Mouse (Mus musculus): Measurements from ENCODE around the gene Cenpt. TPM values are rescaled to one million over a fixed set of nuclear protein-coding genes. Genes with fewer than 3 reads are reported as not detected.

Gene Cenpt
- polyA plus RNA-seq, 1 experiment from 2014 or later, result 37.2 TPM

DNA sequence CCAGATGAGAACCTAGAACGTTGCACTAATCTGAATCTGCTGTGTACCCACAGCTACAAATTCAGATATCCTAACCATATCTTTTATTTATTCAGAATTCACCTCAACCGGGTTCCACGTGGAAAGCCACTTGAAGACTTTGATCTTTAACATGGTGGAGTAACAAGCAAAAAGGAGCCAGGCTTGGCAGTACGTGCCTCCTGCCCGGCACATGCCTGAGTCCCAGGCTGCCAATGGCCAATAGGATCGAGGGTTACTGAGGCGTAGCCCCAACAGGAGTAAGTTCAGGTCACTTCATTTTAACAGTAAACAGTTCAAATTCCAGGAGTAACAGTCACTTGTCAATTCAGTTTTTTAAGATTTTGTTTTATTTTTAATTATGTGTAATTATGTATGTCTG, 48.3 kb downstream of the Cenpt start:
- ATAC-seq (ENCODE audit: insufficient number of reproducible peaks, insufficient read depth, low FRiP score, low read depth), result no peak
- H3K27me3 ChIP-seq (ENCODE audit: control insufficient read depth, insufficient read depth, low read length), result no peaks in the 10 kb centered on the region
- WGBS, result 94% methylated on average over 7 of the region's 7 CpGs
- no peaks in the 10 kb centered on the region for H3K9me3 ChIP-seq (ENCODE audit: control insufficient read depth, low read length)
- H3K4me1 ChIP-seq (ENCODE audit: control insufficient read depth in 2 of 2, insufficient read depth in 2 of 2, low read length in 2 of 2), result peaks cover 5 to 16% of the 10 kb centered on the region in 2 experiments; a peak in 3 of 4 replicates
- no peak overlapping the region for H3K27ac ChIP-seq (replicated peaks in 1 of 2; ENCODE audit: control insufficient read depth in 1 of 2, insufficient read depth in 1 of 2, low read depth in 2 of 2, low read length in 2 of 2)
- H3K4me3 ChIP-seq (ENCODE audit: control insufficient read depth in 1 of 2, insufficient read depth in 1 of 2, low read depth in 1 of 2, low read length in 2 of 2), result no peak overlapping the region
- H3K36me3 ChIP-seq (ENCODE audit: control insufficient read depth, insufficient read depth, low read length), result peaks cover 16% of the 10 kb centered on the region
- no peak overlapping the region for H3K9ac ChIP-seq (ENCODE audit: low read length)
- H3K4me2 ChIP-seq (ENCODE audit: low read length), result no peak overlapping the region

DNA sequence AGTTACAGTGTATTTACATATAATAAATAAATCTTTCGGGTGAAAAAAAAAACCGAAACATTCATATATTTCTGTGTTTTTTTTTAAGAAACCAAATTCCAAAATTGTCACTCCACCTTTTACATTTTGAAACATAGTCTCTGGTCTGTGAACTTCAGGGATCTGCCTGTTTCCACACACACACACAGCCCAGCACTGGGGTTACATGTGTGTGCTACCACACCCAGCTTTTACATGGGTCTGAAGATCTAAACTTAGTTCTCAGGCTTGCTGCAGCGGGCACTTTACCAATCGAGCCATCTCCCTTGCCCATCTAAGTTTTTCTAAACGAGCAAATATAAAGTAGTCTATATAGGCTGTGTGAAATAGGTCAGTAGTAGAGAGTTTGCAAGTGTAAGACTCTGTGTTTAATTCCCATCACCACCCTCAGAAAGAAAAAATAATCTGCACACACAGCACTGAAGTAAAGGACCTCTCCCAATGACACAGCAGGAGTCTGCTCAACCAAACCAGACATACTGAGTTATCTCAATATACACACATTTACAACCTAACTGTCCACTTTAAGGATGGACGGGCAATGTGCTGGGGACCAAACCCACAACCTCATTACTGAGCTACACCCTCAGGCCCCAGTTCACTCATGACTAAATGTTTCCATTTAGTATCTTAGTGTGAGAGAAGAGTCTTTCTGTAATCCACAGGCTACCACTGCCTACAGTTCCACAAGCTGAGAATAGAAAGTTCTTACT, 51.7 kb downstream of the Cenpt start:
- Histone ChIP-seq H3K9ac (ENCODE audit: low read length) (no peak overlapping the region), H3K4me3 (ENCODE audit: control insufficient read depth in 1 of 2, insufficient read depth in 1 of 2, low read depth in 1 of 2, low read length in 2 of 2) (no peak overlapping the region), H3K36me3 (ENCODE audit: control insufficient read depth, insufficient read depth, low read length) (peaks cover 16% of the 10 kb centered on the region), H3K27me3 (ENCODE audit: control insufficient read depth, insufficient read depth, low read length) (no peaks in the 10 kb centered on the region), H3K9me3 (ENCODE audit: control insufficient read depth, low read length) (no peaks in the 10 kb centered on the region), H3K27ac (replicated peaks in 1 of 2; ENCODE audit: control insufficient read depth in 1 of 2, insufficient read depth in 1 of 2, low read depth in 2 of 2, low read length in 2 of 2) (no peak overlapping the region), H3K4me1 (ENCODE audit: control insufficient read depth in 2 of 2, insufficient read depth in 2 of 2, low read length in 2 of 2) (peaks cover 13 to 25% of the 10 kb centered on the region in 2 experiments), H3K4me2 (ENCODE audit: low read length) (no peak overlapping the region)
- 79% methylated on average over 6 of the region's 6 CpGs for WGBS
- ATAC-seq (ENCODE audit: insufficient number of reproducible peaks, insufficient read depth, low FRiP score, low read depth), result no peak

DNA sequence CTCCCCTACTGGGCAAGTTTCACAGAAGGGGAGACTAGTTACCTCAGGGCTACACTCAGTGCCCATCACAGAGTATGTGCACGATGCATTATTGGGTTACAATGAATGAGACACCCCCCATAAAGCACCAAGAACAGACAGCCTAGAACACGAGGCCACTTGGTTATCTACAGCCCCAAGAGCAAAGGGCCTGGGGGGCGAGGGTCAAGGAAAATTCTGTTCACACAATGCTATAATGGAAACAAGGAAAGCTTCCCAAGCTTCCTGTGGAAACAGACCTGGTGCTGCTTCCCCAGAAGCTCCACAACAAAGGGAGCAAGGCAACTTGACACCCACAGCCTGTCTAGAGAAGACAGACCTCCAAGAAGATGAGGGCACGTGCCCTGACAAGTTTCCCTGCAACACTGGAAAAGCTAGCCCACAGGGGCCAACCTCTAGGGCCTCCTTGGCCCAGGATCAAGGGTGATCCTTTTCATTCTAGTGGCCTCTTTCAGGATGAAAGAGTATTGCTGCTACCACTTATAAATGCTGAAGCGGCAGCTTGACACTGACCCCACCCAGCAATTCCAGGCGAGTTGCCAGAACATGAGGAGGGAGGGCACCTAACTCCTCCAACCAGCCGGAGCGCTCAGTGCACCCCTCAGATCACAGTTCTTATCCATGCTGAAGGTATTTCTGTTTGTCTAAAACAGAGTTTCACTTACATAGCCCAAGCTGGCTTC, 53.8 kb downstream of the Cenpt start:
- Histone ChIP-seq H3K9ac (ENCODE audit: low read length) (no peak overlapping the region), H3K36me3 (ENCODE audit: control insufficient read depth, insufficient read depth, low read length) (0 out of 2 replicates have a peak, but pooled peaks cover 11% of the 10 kb centered on the region), H3K4me3 (ENCODE audit: control insufficient read depth in 1 of 2, insufficient read depth in 1 of 2, low read depth in 1 of 2, low read length in 2 of 2) (no peak overlapping the region), H3K4me1 (ENCODE audit: control insufficient read depth in 2 of 2, insufficient read depth in 2 of 2, low read length in 2 of 2) (peaks cover 13 to 25% of the 10 kb centered on the region in 2 experiments), H3K4me2 (ENCODE audit: low read length) (peak overlapping the region; percentile 41), H3K27me3 (ENCODE audit: control insufficient read depth, insufficient read depth, low read length) (no peaks in the 10 kb centered on the region), H3K27ac (replicated peaks in 1 of 2; ENCODE audit: control insufficient read depth in 1 of 2, insufficient read depth in 1 of 2, low read depth in 2 of 2, low read length in 2 of 2) (peak overlapping the region; percentile 56 to 65), H3K9me3 (ENCODE audit: control insufficient read depth, low read length) (no peaks in the 10 kb centered on the region)
- peak; percentile 62 for ATAC-seq (ENCODE audit: insufficient number of reproducible peaks, insufficient read depth, low FRiP score, low read depth)
- WGBS, result 17% methylated on average over 8 of the region's 8 CpGs

DNA sequence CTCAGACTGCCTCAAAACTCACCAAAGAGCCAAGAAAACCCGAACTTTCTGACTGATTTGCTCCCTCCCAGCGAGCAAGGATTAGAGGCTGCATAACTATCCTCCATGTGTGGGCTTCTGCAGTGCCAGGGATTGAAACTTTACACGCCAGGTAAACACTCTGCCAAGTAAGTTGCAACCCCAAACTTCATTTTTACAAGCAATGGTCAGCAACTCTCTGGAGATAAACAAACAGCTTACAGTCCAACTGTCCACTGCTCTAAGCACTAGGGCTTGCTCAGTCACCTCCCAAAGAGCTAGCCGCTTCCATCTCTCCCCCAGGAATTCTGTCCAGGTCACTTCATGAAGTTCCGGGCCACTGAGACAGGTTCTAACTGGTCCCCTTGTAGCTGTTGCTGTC, 54.7 kb downstream of the Cenpt start:
- no peak overlapping the region for H3K4me2 ChIP-seq (ENCODE audit: low read length)
- WGBS, result 90% methylated on average over 5 of the region's 5 CpGs
- no peak overlapping the region for H3K9ac ChIP-seq (ENCODE audit: low read length)
- peaks cover 13 to 25% of the 10 kb centered on the region in 2 experiments for H3K4me1 ChIP-seq (ENCODE audit: control insufficient read depth in 2 of 2, insufficient read depth in 2 of 2, low read length in 2 of 2)
- H3K27ac ChIP-seq (replicated peaks in 1 of 2; ENCODE audit: control insufficient read depth in 1 of 2, insufficient read depth in 1 of 2, low read depth in 2 of 2, low read length in 2 of 2), result peak overlapping the region in 1 of 2 experiments; percentile 56; a peak in 1 of 4 replicates
- H3K4me3 ChIP-seq (ENCODE audit: control insufficient read depth in 1 of 2, insufficient read depth in 1 of 2, low read depth in 1 of 2, low read length in 2 of 2), result no peak overlapping the region
- no peaks in the 10 kb centered on the region for H3K27me3 ChIP-seq (ENCODE audit: control insufficient read depth, insufficient read depth, low read length)
- ATAC-seq (ENCODE audit: insufficient number of reproducible peaks, insufficient read depth, low FRiP score, low read depth), result no peak
- 0 out of 2 replicates have a peak, but pooled peaks cover 8% of the 10 kb centered on the region for H3K36me3 ChIP-seq (ENCODE audit: control insufficient read depth, insufficient read depth, low read length)
- H3K9me3 ChIP-seq (ENCODE audit: control insufficient read depth, low read length), result no peaks in the 10 kb centered on the region

DNA sequence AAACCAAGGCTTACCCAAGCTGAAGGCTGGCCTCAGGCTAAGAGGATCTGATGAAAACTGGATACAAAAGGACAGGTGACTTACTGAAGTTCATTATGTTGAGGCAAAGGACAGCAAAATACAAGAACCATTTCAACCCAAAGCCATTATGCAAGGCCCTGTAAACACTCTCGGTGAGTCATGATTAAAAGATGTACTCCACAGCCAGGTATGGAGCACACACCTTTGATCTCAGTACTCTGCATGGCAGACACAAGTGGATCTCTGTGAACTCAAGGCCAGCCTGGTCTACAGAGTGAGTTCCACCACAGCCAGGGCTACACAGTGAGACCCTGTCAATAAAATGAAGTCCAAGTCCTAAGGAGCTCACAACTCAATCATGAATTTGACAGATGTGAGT, 57.3 kb downstream of the Cenpt start:
- Histone ChIP-seq H3K4me1 (ENCODE audit: control insufficient read depth in 2 of 2, insufficient read depth in 2 of 2, low read length in 2 of 2) (peaks cover 13 to 24% of the 10 kb centered on the region in 2 experiments), H3K4me3 (ENCODE audit: control insufficient read depth in 1 of 2, insufficient read depth in 1 of 2, low read depth in 1 of 2, low read length in 2 of 2) (no peak overlapping the region), H3K9me3 (ENCODE audit: control insufficient read depth, low read length) (no peaks in the 10 kb centered on the region), H3K4me2 (ENCODE audit: low read length) (no peak overlapping the region), H3K36me3 (ENCODE audit: control insufficient read depth, insufficient read depth, low read length) (0 out of 2 replicates have a peak, but pooled peaks cover 8% of the 10 kb centered on the region), H3K27ac (replicated peaks in 1 of 2; ENCODE audit: control insufficient read depth in 1 of 2, insufficient read depth in 1 of 2, low read depth in 2 of 2, low read length in 2 of 2) (no peak overlapping the region), H3K27me3 (ENCODE audit: control insufficient read depth, insufficient read depth, low read length) (no peaks in the 10 kb centered on the region), H3K9ac (ENCODE audit: low read length) (no peak overlapping the region)
- no peak for ATAC-seq (ENCODE audit: insufficient number of reproducible peaks, insufficient read depth, low FRiP score, low read depth)
- WGBS, result 80% methylated on average over 1 of the region's 1 CpGs

Other genes with a start within 250 kb of the Cenpt start
- gene Ripor1, start 248.0 kb downstream of the Cenpt start, polyA plus RNA-seq (2014; fragmentation: Nextera tagmentation; extraction: Ambion mirVana), result 25.7 and 25.8 TPM in 2 replicates
- 54.7 and 62.5 TPM in 2 replicates for gene Ctcf, start 216.7 kb downstream of the Cenpt start, polyA plus RNA-seq (2014; fragmentation: Nextera tagmentation; extraction: Ambion mirVana)
- gene Agrp, start 215.9 kb downstream of the Cenpt start, polyA plus RNA-seq (2014; fragmentation: Nextera tagmentation; extraction: Ambion mirVana), result 0.54 TPM in 2 replicates
- gene Carmil2, start 167.0 kb downstream of the Cenpt start, polyA plus RNA-seq (2014; fragmentation: Nextera tagmentation; extraction: Ambion mirVana), result 0.36 and 0.41 TPM in 2 replicates
- 39.7 and 41.7 TPM in 2 replicates for gene Acd, start 152.2 kb downstream of the Cenpt start, polyA plus RNA-seq (2014; fragmentation: Nextera tagmentation; extraction: Ambion mirVana)
- 12.9 and 17.3 TPM in 2 replicates for gene Pard6a, start 152.1 kb downstream of the Cenpt start, polyA plus RNA-seq (2014; fragmentation: Nextera tagmentation; extraction: Ambion mirVana)
- gene 4933405L10Rik, start 145.6 kb downstream of the Cenpt start, polyA plus RNA-seq (2014; fragmentation: Nextera tagmentation; extraction: Ambion mirVana), result not detected in 2 replicates
- gene Enkd1, start 145.1 kb downstream of the Cenpt start, polyA plus RNA-seq (2014; fragmentation: Nextera tagmentation; extraction: Ambion mirVana), result 9.3 and 10.1 TPM in 2 replicates
- 6.8 and 8.9 TPM in 2 replicates for gene Gfod2, start 94.6 kb downstream of the Cenpt start, polyA plus RNA-seq (2014; fragmentation: Nextera tagmentation; extraction: Ambion mirVana)
- gene Ranbp10, start 25.9 kb downstream of the Cenpt start, polyA plus RNA-seq (2014; fragmentation: Nextera tagmentation; extraction: Ambion mirVana), result 10.6 and 11.5 TPM in 2 replicates
- not detected in 2 replicates for gene Tsnaxip1, start 25.5 kb downstream of the Cenpt start, polyA plus RNA-seq (2014; fragmentation: Nextera tagmentation; extraction: Ambion mirVana)
- gene Thap11, start 1.9 kb upstream of the Cenpt start, polyA plus RNA-seq (2014; fragmentation: Nextera tagmentation; extraction: Ambion mirVana), result 41.9 and 42.5 TPM in 2 replicates
- 190 and 205 TPM in 2 replicates for gene Nutf2, start 7.3 kb upstream of the Cenpt start, polyA plus RNA-seq (2014; fragmentation: Nextera tagmentation; extraction: Ambion mirVana)
- gene Edc4, start 27.6 kb upstream of the Cenpt start, polyA plus RNA-seq (2014; fragmentation: Nextera tagmentation; extraction: Ambion mirVana), result 24.0 and 27.7 TPM in 2 replicates
- gene Nrn1l, start 40.3 kb upstream of the Cenpt start, polyA plus RNA-seq (2014; fragmentation: Nextera tagmentation; extraction: Ambion mirVana), result 1.1 and 1.2 TPM in 2 replicates
- 17.6 and 18.6 TPM in 2 replicates for gene Pskh1, start 47.2 kb upstream of the Cenpt start, polyA plus RNA-seq (2014; fragmentation: Nextera tagmentation; extraction: Ambion mirVana)
- gene Ctrl, start 80.6 kb upstream of the Cenpt start, polyA plus RNA-seq (2014; fragmentation: Nextera tagmentation; extraction: Ambion mirVana), result 0.43 and 1.1 TPM in 2 replicates
- 73.7 and 74.2 TPM in 2 replicates for gene Psmb10, start 85.2 kb upstream of the Cenpt start, polyA plus RNA-seq (2014; fragmentation: Nextera tagmentation; extraction: Ambion mirVana)
- gene Lcat, start 90.1 kb upstream of the Cenpt start, polyA plus RNA-seq (2014; fragmentation: Nextera tagmentation; extraction: Ambion mirVana), result 1.2 and 1.3 TPM in 2 replicates
- gene Slc12a4, start 112.8 kb upstream of the Cenpt start, polyA plus RNA-seq (2014; fragmentation: Nextera tagmentation; extraction: Ambion mirVana), result 32.7 and 38.4 TPM in 2 replicates
- gene Dpep3, start 126.2 kb upstream of the Cenpt start, polyA plus RNA-seq (2014; fragmentation: Nextera tagmentation; extraction: Ambion mirVana), result not detected in 2 replicates
- 13.5 and 15.2 TPM in 2 replicates for gene Dus2, start 138.1 kb upstream of the Cenpt start, polyA plus RNA-seq (2014; fragmentation: Nextera tagmentation; extraction: Ambion mirVana)
- gene Dpep2nb, start 152.7 kb upstream of the Cenpt start, polyA plus RNA-seq (2014; fragmentation: Nextera tagmentation; extraction: Ambion mirVana), result 0.24 TPM in 1 of 2 replicates, not detected in the other
- 11.6 and 13.1 TPM in 2 replicates for gene Ddx28, start 158.6 kb upstream of the Cenpt start, polyA plus RNA-seq (2014; fragmentation: Nextera tagmentation; extraction: Ambion mirVana)
- gene Nfatc3, start 205.6 kb upstream of the Cenpt start, polyA plus RNA-seq (2014; fragmentation: Nextera tagmentation; extraction: Ambion mirVana), result 4.5 and 4.7 TPM in 2 replicates

All from heart, embryonic 14.5 days (tissue).